Mouse (Mus musculus) adrenal gland, postnatal 36 days (tissue): ENCODE measurements around the gene Sat2. TPM values are rescaled to one million over a fixed set of nuclear protein-coding genes. Genes with fewer than 3 reads are reported as not detected.
"Not testable (repeated sequence)": the region's sequence is repeated elsewhere in the genome, so short reads cannot be mapped to it uniquely, and the experiment has no call there.

Experiments
- DNase-seq, 2 experiments: peaks; one replicate each; pipeline ENCODE4 v3.0.0; 2021; ENCODE audit warnings: mixed read lengths in 1 of 2
- total RNA-seq, 2 experiments: library from RNA; stranded (reverse); gene quantifications; 2 replicates each; pipeline ENCODE4 v1.2.3; 2021

Sat2 gene
- total RNA-seq, 2 experiments from 2014 or later = 5.7 to 11.3 TPM

DNA sequence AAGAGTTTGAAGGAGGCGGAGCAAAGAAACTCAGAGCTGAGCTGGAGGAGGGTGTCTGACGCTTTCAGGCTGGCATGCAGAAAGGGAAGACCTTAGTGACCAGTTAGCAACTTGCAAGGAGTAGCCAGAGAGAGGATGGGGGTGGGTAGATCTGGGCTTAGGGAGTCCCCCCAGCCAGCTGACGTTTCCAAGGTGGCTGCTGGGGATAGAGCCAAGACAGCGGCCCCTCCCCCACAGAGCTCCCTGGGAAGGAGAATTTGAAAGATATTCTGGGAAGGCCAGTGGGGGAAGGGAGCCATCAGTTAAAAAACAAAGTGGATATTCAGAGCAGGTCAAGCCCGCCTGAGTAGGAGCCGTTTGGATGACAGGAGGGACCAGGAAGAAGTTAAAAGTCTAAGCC is 21.7 kb upstream of the Sat2 start:
- peak; percentile 38 to 66 for DNase-seq

DNA sequence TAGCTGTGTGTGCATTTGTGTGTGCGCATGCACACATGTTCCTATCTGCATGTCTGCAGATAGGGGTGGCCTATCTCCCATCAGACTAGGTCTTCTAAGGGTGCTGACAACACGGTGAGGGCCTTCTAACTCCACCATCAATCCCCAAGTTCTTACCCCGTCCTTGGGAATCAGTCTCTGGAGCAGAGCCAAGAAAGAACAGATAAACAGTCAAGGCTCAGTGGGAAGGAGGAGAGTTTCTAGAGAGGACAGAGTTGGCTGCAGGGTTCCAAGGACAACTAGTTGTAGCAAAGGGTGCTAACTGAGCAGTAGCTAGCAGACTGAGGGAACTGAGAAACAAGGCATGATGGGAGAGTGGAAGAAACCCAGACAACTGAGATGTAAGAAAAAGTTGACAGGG is 20.1 kb upstream of the Sat2 start:
- DNase-seq = peak in 1 of 2 experiments; percentile 32

DNA sequence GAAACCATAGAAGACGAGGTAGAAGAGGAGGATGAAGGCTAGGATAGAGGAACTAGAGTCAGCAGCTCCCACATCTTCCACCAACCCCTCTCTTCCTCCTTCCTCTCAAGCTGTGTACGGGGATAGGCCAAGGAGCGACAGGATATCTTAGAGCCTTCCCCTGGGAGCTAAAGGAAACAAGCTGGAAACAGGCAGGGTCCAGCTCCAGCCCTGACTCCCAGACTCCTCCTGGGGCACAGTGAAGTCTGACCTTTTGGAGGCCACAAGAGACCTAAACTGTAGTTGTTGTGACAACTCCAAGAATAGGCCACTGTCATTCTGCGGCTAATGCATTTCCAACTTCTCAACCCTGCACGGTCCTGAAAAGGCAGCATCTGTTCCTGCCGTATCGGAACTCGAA is 18.3 kb upstream of the Sat2 start:
- DNase-seq = no peak

DNA sequence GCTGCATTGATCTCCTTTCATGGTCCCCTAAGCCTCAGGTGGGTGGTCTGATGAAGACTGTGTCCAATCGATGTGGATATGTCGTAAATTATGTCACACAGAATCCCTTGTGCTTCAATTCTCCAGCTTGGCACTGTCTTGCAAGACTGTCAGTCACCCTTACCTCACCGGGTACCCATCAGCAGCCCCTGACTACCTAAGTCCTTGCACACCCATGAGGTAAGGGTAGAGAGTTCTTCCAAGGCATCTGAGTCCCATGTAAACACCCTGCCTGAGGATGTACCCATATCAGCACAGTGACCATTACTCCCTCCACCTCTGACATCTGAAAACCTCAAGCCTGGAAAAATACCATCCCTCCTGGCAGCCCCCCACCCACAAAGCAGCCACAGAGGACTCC is 17.5 kb upstream of the Sat2 start:
- no peak for DNase-seq

DNA sequence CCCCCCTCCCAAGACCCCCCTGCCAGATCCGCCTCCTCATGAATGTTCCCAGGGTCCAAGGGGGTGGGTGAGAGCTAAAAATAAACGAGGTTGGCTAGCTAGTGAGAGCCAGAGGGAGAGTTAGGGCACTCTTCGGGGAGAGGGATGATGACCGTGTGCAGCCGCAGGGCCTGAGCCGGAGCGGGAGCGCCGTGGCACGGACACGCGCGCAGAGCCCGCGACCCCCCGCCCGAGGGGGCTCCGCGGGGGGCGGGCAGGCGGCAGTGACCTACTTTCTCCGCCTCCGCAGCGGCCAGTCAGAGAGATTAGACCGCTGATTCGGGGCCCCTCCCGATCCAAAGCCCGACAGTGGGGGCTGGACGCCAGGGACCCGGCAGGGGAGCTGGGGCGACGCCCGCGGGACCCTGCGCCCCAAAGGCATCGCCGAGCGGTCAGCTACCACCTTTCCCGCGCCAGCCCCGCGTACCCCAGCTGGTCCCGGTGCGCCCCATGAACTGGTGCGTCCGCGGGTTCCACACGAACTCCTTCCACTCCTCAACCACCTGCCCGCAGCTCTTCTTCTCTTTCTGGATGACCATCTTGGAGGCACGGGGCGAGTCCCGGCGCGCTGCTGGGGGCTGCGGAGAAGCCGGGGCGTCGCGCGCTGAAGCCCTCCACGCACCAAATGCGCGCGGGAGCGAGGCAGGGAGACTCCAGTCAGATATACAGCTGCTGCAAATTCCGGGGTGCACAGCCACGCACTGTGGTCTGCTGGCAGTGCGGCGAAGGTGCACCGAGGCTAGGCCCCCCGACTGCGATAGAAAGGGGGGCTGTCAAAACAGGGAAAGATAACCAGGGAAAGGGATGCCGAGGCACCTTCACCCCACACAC is 16.8 kb upstream of the Sat2 start:
- peak; percentile 26 to 47 for DNase-seq

DNA sequence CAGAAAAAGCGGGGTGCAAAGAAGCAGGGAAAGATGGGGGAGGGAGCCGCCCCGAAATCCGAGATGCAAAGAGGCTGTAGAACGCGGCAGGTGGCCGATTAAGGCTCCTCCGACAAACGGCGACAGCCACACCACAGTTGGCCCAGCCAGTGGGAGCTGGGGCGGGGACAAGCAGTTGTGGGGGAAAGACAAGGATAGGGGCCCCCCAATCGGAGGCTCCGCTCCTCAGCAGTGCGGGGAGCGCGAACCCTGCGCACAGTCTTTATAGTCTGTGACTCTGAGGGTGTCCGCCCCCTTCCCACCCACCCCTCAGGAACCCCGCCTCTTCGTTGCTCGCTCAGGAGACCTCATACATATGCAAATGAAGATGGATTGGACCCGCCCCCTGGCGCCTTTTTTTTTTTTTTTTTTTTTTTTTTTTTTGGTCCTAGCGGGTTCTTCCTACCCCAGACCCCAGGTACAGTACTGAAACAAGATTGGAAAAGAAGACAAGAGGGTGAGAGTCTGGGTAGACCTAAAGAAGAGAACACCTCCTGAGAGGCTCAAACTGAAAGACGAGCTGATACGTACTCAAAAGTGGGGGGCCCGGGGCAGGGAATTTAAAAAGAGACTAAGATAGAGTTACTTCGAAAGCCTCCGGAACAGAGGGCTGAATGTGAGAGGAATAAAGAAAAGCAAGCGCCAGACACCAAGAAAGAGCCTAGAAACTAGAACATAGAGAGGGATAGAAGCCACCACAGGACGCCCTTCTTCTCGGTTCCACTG is 15.9 kb upstream of the Sat2 start, which contains the start of gene Atp1b2:
TSS of gene Atp1b2 (minus strand) at position 217 of the 765 bp plus-strand sequence.
- peak; percentile 72 to 80 for DNase-seq

DNA sequence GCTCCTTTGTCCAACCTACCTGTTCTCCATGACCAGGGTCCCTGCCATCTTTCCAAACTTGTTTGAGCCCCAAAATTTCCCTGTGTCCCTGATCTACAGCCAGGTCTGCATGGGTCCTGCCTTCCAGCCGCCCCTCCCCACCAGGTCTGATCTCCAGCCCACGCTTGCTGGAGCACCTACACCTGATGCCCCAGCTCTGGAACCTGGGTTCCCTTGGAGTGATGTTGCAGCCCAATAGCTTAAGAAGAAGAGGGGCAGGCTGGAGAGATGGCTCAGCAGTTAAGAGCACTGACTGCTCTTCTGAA is 15.4 kb upstream of the Sat2 start:
- no peak for DNase-seq

DNA sequence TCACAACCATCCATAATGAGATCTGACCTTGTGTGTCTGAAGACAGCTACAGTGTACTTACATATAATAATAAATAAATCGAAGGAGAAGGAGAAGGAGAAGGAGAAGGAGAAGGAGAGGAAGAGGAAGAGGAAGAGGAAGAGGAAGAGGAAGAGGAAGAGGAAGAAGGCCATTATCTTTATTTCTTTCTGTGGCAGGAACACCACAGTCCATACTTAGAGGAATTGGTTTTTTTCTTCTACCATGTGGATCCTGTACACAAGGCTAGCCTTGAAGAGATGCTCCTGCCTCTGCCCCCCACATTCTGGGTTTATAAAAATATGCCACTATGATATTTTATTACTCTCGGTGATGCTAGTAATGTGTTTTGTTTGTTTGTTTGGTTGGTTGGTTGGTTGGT is 15.0 kb upstream of the Sat2 start:
- DNase-seq = no peak

DNA sequence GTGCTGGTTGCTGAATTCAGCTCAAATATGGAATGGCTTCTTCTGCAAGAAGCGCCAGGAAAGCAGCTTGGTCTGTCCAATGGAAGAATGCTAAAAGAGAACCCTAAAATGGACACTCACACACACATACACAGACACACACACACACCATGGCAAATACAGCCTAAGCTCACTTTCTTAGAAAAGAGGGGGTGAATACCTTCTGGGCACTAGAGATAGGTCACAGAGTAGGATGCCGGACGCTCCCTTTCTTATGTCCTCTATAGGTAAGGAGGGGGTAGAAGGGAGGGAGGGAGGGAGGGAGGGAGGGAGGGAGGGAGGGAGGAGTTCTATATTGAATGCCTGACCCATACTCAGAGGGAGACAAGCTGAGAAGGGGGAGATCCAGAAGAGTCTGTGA is 13.3 kb upstream of the Sat2 start:
- no peak for DNase-seq

DNA sequence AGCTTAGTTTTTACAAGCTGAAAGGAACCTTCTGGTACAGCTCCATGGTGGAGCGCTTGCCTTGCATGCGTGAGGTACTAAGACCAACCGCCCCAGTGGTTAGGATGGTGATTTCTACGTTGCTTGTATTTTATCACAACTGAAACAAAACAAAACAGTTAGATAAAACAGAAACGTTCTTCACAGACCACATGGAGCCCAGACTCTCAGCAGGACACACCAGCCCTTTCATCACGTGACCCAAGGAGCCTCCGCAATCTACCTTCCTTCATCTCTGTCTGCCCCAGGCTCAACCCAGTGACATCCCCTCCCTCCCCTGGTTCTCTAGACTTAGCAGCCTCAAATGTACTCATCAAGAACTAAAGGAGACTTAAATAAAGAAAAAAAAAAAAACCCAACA is 12.4 kb upstream of the Sat2 start:
- DNase-seq = no peak

DNA sequence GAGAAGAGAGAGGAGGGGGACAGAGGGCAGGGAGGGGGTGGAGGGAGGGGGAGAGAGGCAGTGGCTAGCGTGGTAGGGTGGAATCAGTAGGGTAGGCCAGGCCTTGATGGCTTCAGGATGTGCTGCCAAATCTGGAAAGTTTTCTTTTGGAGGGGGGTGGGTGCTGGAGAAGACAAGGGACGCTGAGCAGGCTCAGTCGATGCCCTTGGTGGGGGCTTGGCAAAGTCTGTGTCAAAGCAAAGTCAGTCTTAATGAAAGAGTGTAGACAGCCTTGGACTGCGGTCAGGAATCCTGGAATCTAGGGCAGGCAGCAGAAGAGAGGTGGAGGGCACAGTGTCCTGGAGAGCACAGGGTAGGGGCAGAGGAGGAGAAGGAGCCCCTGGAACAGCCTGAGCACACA is 10.9 kb upstream of the Sat2 start:
- DNase-seq = no peak

DNA sequence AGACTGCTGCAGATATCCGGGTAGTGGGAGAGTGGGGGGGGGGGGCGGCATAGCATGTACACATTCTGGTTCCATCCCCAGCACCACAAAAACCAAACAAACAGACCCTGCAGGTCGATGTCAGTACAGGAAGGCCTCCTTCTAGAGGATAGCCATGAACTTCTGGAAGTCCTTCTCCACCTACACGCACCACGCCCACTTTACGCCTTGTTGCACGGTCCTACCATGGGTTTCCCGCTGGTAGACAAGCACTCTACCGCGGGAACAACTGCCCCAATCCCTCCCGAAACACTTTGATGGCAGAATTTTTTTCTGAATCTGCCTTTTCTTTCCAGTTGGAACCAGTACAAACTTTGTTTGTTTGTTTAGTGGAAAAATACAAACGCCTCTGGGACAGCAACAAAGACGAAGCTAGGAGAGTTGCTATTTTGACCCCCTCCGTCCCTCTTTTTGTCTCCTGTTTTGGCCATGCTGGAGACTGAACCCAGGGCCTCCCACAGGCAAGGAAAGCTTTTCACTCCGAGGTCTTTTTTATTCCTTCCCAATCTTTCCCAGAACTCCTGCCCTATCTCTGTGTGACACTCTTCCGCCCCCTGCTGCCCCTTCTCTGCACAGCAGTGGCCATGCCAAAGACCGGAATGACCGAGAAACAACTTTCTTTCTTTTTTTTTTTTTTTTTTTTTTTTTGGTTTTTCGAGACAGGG is 8.1 kb upstream of the Sat2 start:
- DNase-seq = peak; percentile 90 to 94

DNA sequence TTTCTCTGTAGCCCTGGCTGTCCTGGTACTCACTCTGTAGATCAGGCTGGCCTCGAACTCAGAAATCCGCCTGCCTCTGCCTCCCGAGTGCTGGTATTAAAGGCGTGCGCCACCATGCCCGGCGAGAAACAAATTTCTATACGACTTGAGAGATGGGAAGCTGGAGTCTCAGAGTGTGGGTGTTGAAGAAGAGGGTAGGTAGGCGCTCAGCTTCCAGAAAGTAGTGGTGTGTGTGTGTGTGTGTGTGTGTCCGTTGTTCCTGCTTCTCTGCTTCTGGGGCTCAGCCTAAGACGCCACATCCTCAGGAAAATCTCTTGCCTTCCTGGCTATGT is 7.6 kb upstream of the Sat2 start:
- DNase-seq = not testable (repeated sequence)

DNA sequence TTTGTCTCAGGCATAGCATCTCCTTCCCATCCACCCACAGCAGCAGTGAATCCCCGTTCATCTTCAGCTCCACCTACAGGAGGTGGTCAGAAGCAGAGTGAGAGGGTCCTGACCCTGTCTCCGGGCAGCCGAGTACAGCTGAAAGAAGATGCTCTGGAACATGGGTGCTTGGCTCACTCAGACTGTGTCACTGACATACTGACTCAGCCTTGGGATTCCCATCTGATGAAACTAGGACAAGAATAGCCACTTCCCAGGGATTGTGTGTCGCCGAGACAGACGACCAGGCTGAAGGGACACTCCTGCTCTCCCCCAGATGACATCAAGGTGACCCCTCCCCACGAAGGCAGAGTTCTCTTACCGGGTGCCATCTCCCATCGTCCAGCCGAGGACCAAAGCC is 5.0 kb upstream of the Sat2 start:
- DNase-seq = no peak

DNA sequence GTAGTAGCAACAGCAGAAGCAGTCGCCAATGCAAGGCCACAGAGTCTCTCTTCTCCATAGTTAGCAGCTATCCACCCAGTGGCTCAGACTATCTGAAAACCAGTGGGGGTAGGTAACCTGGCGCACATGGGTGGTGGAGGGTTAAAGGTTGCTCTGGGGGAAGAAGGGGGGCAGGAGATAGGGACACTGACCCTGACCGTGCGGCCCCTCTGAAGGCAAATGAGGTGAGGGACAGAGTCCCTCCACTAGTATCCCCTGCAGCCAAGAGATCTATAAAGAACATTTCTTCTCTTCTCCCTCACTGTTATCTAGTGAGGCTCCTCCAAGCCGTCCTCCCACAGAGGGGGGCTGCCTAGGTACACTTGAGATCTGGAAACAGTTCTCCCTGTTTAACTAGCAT is 4.0 kb upstream of the Sat2 start, which contains the start of gene Shbg:
TSS of gene Shbg (minus strand) at position 101 of the 400 bp plus-strand sequence.
- no peak for DNase-seq

DNA sequence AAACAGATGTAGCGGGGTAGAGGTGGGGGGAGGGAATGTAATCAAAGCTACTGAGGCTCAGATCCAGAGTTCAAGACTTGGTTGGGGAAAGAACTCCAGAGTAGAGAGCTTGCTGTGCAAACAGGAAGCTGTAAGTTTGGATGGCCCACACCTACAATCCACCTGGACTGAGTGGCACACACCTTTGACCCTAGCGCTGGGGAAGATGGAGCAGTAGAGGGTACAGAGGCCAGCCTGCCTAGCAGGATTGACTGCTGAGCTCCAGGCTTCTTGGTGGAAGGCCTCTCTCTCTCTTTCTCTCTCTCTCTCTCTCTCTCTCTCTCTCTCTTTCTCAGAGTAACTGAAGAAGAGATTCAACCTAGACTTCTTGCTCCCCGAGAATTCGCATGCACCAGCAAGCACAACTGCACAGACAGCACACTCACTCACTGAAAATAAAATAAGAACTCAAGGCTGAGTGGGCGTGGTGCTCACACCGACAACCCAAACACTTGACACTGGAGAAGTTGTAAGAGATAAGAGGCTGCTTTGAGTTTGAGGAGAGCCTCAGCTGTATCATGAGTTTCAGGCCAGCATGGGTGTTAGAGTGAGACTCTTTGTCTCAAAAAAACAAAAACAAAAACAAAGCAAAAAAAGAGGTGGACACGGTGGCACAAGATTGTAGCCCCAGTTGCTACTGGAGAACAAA is 1.3 kb upstream of the Sat2 start:
- DNase-seq = no peak

DNA sequence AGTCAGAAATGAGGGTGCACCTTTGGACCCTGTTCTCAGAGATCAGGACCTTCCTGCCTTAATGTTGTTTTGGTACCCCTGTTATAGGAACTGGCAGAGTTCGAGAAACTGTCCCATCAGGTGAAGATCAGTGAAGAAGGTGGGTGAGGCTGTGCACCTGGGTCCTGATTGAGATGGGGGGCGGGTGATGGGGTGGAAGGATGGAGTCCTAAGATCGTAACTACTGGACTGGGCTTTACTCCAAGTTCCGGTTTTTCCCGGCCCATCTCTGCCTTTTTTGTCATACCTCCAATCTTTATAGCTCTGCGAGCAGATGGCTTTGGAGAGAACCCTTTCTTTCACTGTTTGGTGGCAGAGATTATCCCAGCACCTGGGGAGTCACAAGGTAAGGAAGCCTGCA is 582 bp downstream of the Sat2 start:
- DNase-seq = no peak

DNA sequence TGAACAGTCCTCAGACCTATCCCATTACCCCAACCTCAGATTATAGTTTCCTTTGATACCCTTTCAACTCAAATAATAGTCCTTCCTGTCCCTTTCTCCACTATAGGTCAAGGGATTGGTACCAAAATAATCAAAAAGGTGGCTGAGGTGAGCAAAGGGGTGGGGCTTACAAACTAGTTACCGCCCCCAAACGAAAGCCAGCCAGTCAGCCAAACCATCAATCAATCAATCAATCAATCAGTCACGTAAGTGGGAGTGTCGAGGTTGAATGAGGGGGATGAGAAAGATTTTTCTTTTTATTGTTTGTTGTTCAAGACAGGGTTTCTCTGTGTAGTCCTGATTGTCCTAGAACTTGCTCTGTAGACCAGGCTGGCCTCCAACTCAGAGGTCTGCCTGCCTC is 1.2 kb downstream of the Sat2 start:
- DNase-seq = no peak

DNA sequence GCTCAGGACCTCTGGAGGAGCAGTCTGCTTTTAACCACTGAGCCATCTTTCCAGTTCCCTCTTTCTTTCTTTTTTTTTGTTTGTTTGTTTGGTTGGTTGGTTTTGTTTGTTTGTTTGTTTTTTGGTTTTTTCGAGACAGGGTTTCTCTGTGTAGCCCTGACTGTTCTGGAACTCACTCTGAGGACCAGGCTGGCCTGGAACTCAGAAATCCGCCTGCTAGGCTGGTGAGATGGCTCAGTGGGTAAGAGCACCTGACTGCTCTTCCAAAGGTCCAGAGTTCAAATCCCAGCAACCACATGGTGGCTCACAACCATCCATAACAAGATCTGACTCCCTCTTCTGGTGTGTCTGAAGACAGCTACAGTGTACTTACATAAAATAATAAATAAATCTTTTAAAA is 2.5 kb downstream of the Sat2 start:
- DNase-seq = not testable (repeated sequence)

DNA sequence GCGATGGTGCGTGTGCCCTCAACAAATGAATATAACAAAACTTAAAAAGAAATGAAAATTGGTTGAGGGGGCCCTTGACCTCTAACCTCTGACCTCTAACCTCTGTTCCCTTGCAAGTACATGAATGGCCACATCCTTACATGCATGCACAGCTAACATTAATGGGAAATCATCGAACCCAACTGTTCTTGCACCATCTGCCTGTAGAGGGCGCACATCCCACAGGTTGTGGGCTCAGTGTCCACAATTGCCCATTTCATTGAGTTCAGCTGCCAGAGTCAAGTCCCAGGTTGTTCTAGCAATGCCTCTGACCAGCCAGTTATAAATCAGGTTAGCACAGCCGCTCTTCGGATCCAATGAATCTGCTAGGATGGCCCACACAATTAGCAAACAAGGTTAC is 6.5 kb downstream of the Sat2 start:
- DNase-seq = peak; percentile 78 to 85

DNA sequence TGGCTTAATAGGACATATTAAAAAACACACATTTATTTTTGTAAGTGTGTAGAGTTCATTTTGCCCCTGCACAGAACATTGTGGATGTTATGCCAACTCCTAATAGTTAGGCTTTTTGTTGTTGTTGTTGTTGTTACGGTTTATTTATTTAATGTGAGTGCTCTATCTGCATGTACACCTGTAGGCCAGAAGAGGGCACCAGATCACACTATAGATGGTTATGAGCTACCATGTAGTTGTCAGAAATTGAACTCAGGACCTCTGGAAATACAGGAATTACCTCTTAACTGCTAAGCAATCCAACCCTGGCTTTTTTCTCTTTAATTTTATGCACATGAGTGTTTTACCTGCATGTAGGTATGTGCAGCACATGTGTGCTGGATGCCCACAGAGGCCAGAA is 8.0 kb downstream of the Sat2 start:
- no peak for DNase-seq

DNA sequence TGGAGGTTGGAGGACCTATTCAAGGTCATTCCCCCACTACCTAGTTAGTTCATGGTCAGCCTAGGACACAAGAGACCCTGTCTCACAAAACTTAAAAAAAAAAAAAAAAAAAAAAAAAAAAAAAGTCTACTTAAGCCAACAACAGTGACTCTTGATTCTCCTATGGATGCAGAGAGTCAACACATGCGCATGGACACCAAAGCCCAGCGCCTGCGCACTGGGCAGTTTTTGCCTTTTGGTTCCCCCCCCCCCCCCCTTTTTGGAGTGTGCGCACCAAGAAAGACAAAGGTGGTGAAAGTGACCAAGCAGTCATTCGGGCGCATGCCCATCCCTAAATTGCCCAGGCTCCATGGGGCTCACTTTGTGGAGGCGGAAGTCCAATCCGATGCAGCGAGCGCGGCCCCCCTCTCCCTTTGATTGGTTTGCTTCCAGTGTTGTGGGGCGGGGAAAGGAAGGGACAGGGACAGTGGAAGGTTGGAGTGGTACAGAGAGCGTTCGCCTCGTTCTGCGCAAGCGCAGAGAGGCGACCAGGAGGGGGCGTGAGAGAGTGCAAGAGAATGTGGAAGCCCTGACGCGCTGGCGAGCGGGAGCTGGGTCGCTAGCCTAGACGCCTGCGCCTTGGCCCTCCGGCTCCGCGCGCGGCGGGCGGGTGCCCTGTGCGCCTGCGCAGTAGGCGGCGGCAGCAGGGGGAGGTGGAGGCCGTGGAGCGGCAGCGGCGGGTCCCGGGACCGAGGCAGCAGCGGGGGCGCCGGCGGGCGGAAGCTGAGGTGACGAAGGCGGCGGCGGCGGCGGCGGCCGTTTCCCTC is 10.7 kb downstream of the Sat2 start, which contains the start of gene Fxr2:
TSS of gene Fxr2 (plus strand) at position 707 of the 806 bp plus-strand sequence.
- DNase-seq = peak; percentile 100
